Mouse (Mus musculus) embryonic facial prominence, embryonic 15.5 days (tissue): ENCODE results near the gene Spocd1. TPM values are rescaled to one million over a fixed set of nuclear protein-coding genes. Genes with fewer than 3 reads are reported as not detected.

ENCODE experiments used
- ATAC-seq: fragments of 200-750 bp; cut with Nextera tagmentation; 2 replicates; pipeline ENCODE4 v1.8.0; 2017; ENCODE audit warnings: low read depth, moderate TSS enrichment; ENCODE audit not compliant: insufficient number of reproducible peaks, low FRiP score, low TSS enrichment
- H3K27ac ChIP-seq: fragments of 300-500 bp; sonication (generic); replicated peaks from 2 replicates; pipeline ENCODE4 v1.5.1; 2015; ENCODE audit warnings: mild to moderate bottlenecking, inconsistent platforms
- H3K27me3 ChIP-seq: fragments of 300-500 bp; sonication (generic); 2 replicates; pipeline ENCODE4 v1.6.1; 2015; ENCODE audit warnings: inconsistent platforms
- H3K36me3 ChIP-seq: fragments of 300-500 bp; sonication (generic); 2 replicates; pipeline ENCODE4 v1.6.1; 2015; ENCODE audit warnings: mild to moderate bottlenecking, inconsistent platforms
- H3K4me1 ChIP-seq: fragments of 300-500 bp; sonication (generic); 2 replicates; pipeline ENCODE4 v1.6.1; 2015; ENCODE audit warnings: inconsistent platforms
- H3K4me2 ChIP-seq: fragments of 300-500 bp; sonication (generic); replicated peaks from 2 replicates; pipeline ENCODE4 v1.6.1; 2015; ENCODE audit warnings: mild to moderate bottlenecking, inconsistent platforms
- H3K4me3 ChIP-seq: fragments of 300-500 bp; sonication (generic); replicated peaks from 2 replicates; pipeline ENCODE4 v1.5.1; 2015; ENCODE audit warnings: mild to moderate bottlenecking, inconsistent platforms
- H3K9ac ChIP-seq: fragments of 300-500 bp; sonication (generic); 2 replicates; pipeline ENCODE4 v1.6.1; 2015; ENCODE audit warnings: inconsistent platforms
- H3K9me3 ChIP-seq: fragments of 300-500 bp; sonication (generic); replicated peaks from 2 replicates; pipeline ENCODE4 v1.6.1; 2016; ENCODE audit warnings: inconsistent platforms
- WGBS: fragments of 180-500 bp; shearing (Covaris S2); methylation state at CpG from one replicate; pipeline ENCODE4 v1.1.7; 2015; 5-methylcytosine and 5-hydroxymethylcytosine counted together
- polyA plus RNA-seq: library from polyadenylated mRNA; unstranded; fragments of >200 nt; fragmentation: Nextera tagmentation; extraction: Ambion mirVana; gene quantifications from 2 replicates; pipeline ENCODE4 v1.2.1, GENCODE M21; 2015

The Spocd1 gene
- polyA plus RNA-seq, 1 experiment from 2014 or later, result 0.23 TPM

GRCm38 (mm10) chr4:129992720-129993119, 63.7 kb downstream of the Spocd1 start:
- Histone ChIP-seq H3K4me3 (no peak overlapping the region), H3K27ac (no peak overlapping the region), H3K4me1 (peaks cover 25% of the 10 kb centered on the region), H3K27me3 (peaks cover 5% of the 10 kb centered on the region; the same call in 1 of the 2 replicates), H3K9ac (no peak overlapping the region), H3K36me3 (0 out of 2 replicates have a peak, but pooled peaks cover 9% of the 10 kb centered on the region), H3K4me2 (no peak overlapping the region), H3K9me3 (no peaks in the 10 kb centered on the region)
- no peak for ATAC-seq
- 82% methylated on average over 16 of the region's 16 CpGs for WGBS

- H3K36me3 ChIP-seq, result 0 out of 2 replicates have a peak, but pooled peaks cover 9% of the 10 kb centered on the region
- peaks cover 2% of the 10 kb centered on the region; the same call in 1 of the 2 replicates for H3K27me3 ChIP-seq
- no peak overlapping the region for H3K4me3 ChIP-seq
- no peak overlapping the region for H3K4me2 ChIP-seq
- no peak overlapping the region for H3K27ac ChIP-seq
- ATAC-seq, result no peak
- no peak overlapping the region for H3K9ac ChIP-seq
- peaks cover 20% of the 10 kb centered on the region for H3K4me1 ChIP-seq
- H3K9me3 ChIP-seq, result no peaks in the 10 kb centered on the region
- 89% methylated on average over 5 of the region's 5 CpGs for WGBS
These were observed 64.2 kb downstream of the Spocd1 start for GRCm38 (mm10) chr4:129993213-129993612.

- peaks cover 14% of the 10 kb centered on the region; the same call in 1 of the 2 replicates for H3K4me1 ChIP-seq
- no peak overlapping the region for H3K9ac ChIP-seq
- 0 out of 2 replicates have a peak, but pooled peaks cover 9% of the 10 kb centered on the region for H3K36me3 ChIP-seq
- ATAC-seq, result no peak
- H3K4me2 ChIP-seq, result no peak overlapping the region
- no peaks in the 10 kb centered on the region for H3K9me3 ChIP-seq
- 89% methylated on average over 16 of the region's 16 CpGs for WGBS
- no peak overlapping the region for H3K4me3 ChIP-seq
- no peaks in the 10 kb centered on the region for H3K27me3 ChIP-seq
- no peak overlapping the region for H3K27ac ChIP-seq
These were observed 65.1 kb downstream of the Spocd1 start for GRCm38 (mm10) chr4:129993944-129994695.

GRCm38 (mm10) chr4:129994728-129995127, 65.7 kb downstream of the Spocd1 start:
- ATAC-seq, result no peak
- Histone ChIP-seq H3K4me3 (no peak overlapping the region), H3K9ac (no peak overlapping the region), H3K27ac (no peak overlapping the region), H3K4me1 (peaks cover 18% of the 10 kb centered on the region), H3K9me3 (no peaks in the 10 kb centered on the region), H3K27me3 (no peaks in the 10 kb centered on the region), H3K4me2 (no peak overlapping the region), H3K36me3 (0 out of 2 replicates have a peak, but pooled peaks cover 9% of the 10 kb centered on the region)
- 85% methylated on average over 5 of the region's 5 CpGs for WGBS

GRCm38 (mm10) chr4:129995255-129995654, 66.2 kb downstream of the Spocd1 start:
- 0 out of 2 replicates have a peak, but pooled peaks cover 9% of the 10 kb centered on the region for H3K36me3 ChIP-seq
- WGBS, result 84% methylated on average over 8 of the region's 8 CpGs
- no peak for ATAC-seq
- H3K9me3 ChIP-seq, result no peaks in the 10 kb centered on the region
- H3K27ac ChIP-seq, result no peak overlapping the region
- H3K4me2 ChIP-seq, result no peak overlapping the region
- H3K27me3 ChIP-seq, result no peaks in the 10 kb centered on the region
- H3K4me1 ChIP-seq, result peaks cover 13% of the 10 kb centered on the region
- H3K9ac ChIP-seq, result no peak overlapping the region
- H3K4me3 ChIP-seq, result no peak overlapping the region

DNA sequence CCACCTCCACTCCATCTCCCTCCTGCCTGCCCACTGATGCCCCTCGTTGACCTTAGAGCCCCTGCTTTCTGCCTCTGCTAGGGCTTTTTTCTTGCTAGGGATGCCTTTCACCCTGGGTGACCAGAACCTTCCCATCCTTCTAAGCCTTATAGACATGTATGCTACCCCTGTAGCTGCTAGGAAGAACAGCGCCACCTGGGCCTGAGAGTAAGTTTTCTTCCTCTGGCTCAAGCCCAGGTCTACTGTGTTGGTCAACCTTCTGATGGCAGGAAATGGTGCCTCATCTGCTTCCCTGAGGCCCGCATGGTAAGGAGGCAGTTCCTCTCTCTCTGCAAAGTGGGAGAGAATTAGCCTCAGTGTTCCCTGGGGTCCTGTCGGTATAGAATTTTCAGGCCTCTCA, 67.0 kb downstream of the Spocd1 start:
- no peak overlapping the region for H3K27ac ChIP-seq
- WGBS, result 78% methylated on average over 4 of the region's 4 CpGs
- 0 out of 2 replicates have a peak, but pooled peaks cover 9% of the 10 kb centered on the region for H3K36me3 ChIP-seq
- H3K9me3 ChIP-seq, result no peaks in the 10 kb centered on the region
- H3K27me3 ChIP-seq, result no peaks in the 10 kb centered on the region
- H3K4me3 ChIP-seq, result no peak overlapping the region
- ATAC-seq, result no peak
- H3K4me2 ChIP-seq, result no peak overlapping the region
- H3K9ac ChIP-seq, result no peak overlapping the region
- H3K4me1 ChIP-seq, result peaks cover 13% of the 10 kb centered on the region; the same call in 1 of the 2 replicates

DNA sequence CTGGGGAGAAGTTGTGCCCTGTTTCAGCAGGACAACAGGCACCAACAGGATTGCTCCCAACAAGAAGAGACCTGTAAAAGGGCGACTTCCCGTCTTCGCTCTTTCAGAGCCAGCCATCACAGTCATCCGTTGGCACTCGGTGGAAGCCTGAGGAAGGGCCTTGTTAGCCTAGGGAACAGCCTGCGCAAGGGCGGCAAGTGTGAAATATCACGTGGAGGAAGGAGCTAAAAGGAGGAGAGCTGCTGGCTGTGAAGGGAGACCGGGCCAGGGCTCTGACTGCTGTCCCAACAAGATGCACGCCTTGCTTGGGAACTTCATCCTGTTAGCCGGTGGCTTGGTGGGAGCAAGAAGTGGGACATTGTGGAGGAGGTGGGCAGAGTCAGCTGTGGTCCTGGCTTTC, 69.1 kb downstream of the Spocd1 start:
- Histone ChIP-seq H3K9me3 (no peaks in the 10 kb centered on the region), H3K4me1 (peaks cover 23% of the 10 kb centered on the region), H3K27me3 (no peaks in the 10 kb centered on the region), H3K27ac (no peak overlapping the region), H3K4me3 (no peak overlapping the region), H3K4me2 (no peak overlapping the region), H3K36me3 (0 out of 2 replicates have a peak, but pooled peaks cover 1% of the 10 kb centered on the region), H3K9ac (no peak overlapping the region)
- 49% methylated on average over 11 of the region's 11 CpGs for WGBS
- no peak for ATAC-seq

DNA sequence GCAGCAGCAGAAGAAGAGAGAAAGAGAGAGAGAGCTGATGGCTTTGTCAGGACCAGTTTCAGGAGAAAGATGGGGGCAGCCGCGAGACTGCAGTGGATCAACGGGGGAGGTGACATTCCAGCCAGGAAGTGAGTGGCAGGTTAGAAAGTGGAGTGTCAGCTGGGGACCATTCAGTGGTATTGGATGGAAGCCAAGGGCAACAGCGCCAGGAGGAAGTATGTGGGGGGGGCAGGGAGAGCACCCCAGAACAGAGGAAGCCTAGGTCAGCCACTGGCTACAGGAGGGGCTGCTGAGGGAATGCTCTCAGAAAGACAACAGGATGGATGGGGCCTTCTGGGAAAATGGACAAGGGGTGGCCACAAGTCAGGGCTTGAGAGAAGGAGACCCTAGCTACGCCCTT, 72.7 kb downstream of the Spocd1 start:
- Histone ChIP-seq H3K36me3 (no peaks in the 10 kb centered on the region), H3K27ac (0 out of 2 replicates have a peak overlapping the region, but pooled peaks have one; percentile 7), H3K9me3 (no peaks in the 10 kb centered on the region), H3K4me1 (peaks cover 21% of the 10 kb centered on the region), H3K4me2 (no peak overlapping the region), H3K27me3 (peaks cover 2% of the 10 kb centered on the region; the same call in 1 of the 2 replicates), H3K9ac (no peak overlapping the region), H3K4me3 (no peak overlapping the region)
- no peak for ATAC-seq
- 39% methylated on average over 5 of the region's 5 CpGs for WGBS

- 58% methylated on average over 10 of the region's 10 CpGs for WGBS
- Histone ChIP-seq H3K4me2 (no peak overlapping the region), H3K9ac (no peak overlapping the region), H3K9me3 (no peaks in the 10 kb centered on the region), H3K27ac (0 out of 2 replicates have a peak overlapping the region, but pooled peaks have one; percentile 7), H3K36me3 (no peaks in the 10 kb centered on the region), H3K4me3 (no peak overlapping the region), H3K27me3 (peaks cover 5% of the 10 kb centered on the region; the same call in 1 of the 2 replicates), H3K4me1 (peaks cover 24% of the 10 kb centered on the region)
- no peak for ATAC-seq
These were observed 73.1 kb downstream of the Spocd1 start for GRCm38 (mm10) chr4:130002157-130002556.

- no peak for ATAC-seq
- H3K27ac ChIP-seq, result no peak overlapping the region
- 52% methylated on average over 9 of the region's 9 CpGs for WGBS
- H3K4me2 ChIP-seq, result no peak overlapping the region
- H3K4me1 ChIP-seq, result peaks cover 19% of the 10 kb centered on the region
- peaks cover 5% of the 10 kb centered on the region; the same call in 1 of the 2 replicates for H3K27me3 ChIP-seq
- H3K4me3 ChIP-seq, result no peak overlapping the region
- no peaks in the 10 kb centered on the region for H3K9me3 ChIP-seq
- H3K36me3 ChIP-seq, result peaks cover 13% of the 10 kb centered on the region
- no peak overlapping the region for H3K9ac ChIP-seq
These were observed 76.5 kb downstream of the Spocd1 start for GRCm38 (mm10) chr4:130005593-130005992.

GRCm38 (mm10) chr4:130006533-130006932, 77.5 kb downstream of the Spocd1 start:
- H3K27ac ChIP-seq, result no peak overlapping the region
- whole genome bisulfite sequencing, result 23% methylated on average over 25 of the region's 25 CpGs
- no peak for ATAC-seq
- peaks cover 23% of the 10 kb centered on the region for H3K36me3 ChIP-seq
- peak overlapping the region; percentile 50 for H3K4me2 ChIP-seq
- peak overlapping the region; percentile 25 for H3K4me3 ChIP-seq
- peaks cover 5% of the 10 kb centered on the region; the same call in 1 of the 2 replicates for H3K27me3 ChIP-seq
- H3K9me3 ChIP-seq, result no peaks in the 10 kb centered on the region
- H3K9ac ChIP-seq, result no peak overlapping the region
- peaks cover 13% of the 10 kb centered on the region for H3K4me1 ChIP-seq
